In the genomic region with DNA sequence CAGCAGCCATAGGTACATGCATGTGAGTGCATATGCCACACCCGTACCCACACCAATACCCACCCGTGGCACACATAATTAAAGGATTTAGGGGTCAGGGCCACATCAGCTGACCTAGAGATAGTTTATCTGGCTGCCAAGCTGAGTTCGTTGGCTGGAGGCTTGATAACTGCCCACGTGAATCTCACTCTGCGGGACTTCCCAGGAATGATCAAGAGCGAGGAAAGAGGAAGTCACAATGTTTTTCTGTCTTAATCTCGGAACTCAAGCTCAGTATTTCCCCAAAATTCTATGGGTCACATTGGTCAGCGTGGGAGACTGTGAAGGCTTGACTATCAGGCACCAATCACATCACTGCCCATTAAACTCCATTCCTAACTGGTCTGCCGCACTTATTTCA, we compare ENCODE assay signal across 7 mouse cellular contexts. TPM values are rescaled to one million over a fixed set of nuclear protein-coding genes. Genes with fewer than 3 reads are reported as not detected.
A peak's percentile ranks its signal among the peaks of the same experiment; 100 is the strongest.
DNase-seq lines count a peak whose midpoint lies in the region; ATAC-seq and TF ChIP-seq lines count a peak whose summit lies in the region.

No protein-coding gene starts in this region.

- no peak for ATAC-seq in heart, embryonic 14.5 days (ENCODE audit: insufficient number of reproducible peaks, insufficient read depth, low FRiP score, low read depth)

- peak overlapping the region; percentile 5; the same call in 1 of the 2 replicates for H3K9ac ChIP-seq in ES-E14 (ENCODE audit: insufficient read depth, low read depth, low read length, poor library complexity, severe bottlenecking)
- H3K9ac ChIP-seq in heart, embryonic 14.5 days (ENCODE audit: low read length): peak overlapping the region; percentile 96; the same call in 1 of the 2 replicates

- H3K4me3 ChIP-seq in ES-E14 (ENCODE audit: insufficient read depth in 1 of 2, low read depth in 1 of 2, low read length in 2 of 2, poor library complexity in 1 of 2, severe bottlenecking in 1 of 2) (peak overlapping the region in 1 of 2 experiments; percentile 96; a peak in 2 of 4 replicates), macrophage (ENCODE audit: inconsistent target) (peak overlapping the region; percentile 90; the same call in 1 of the 2 replicates)
- H3K4me3 ChIP-seq in heart, embryonic 14.5 days (ENCODE audit: control insufficient read depth in 1 of 2, insufficient read depth in 1 of 2, low read depth in 1 of 2, low read length in 2 of 2): peak overlapping the region in 1 of 2 experiments; percentile 83; a peak in 2 of 4 replicates

- no peaks in the 10 kb centered on the region for H3K36me3 ChIP-seq in ES-E14 (ENCODE audit: control insufficient read depth, insufficient read depth, low read length, poor library complexity, severe bottlenecking)
- peaks cover 6% of the 10 kb centered on the region; the same call in 1 of the 2 replicates for H3K36me3 ChIP-seq in heart, embryonic 14.5 days (ENCODE audit: control insufficient read depth, insufficient read depth, low read length)
- no peaks in the 10 kb centered on the region for H3K36me3 ChIP-seq in macrophage (ENCODE audit: inconsistent target)

- peak overlapping the region; percentile 78 for H3K4me2 ChIP-seq in heart, embryonic 14.5 days (ENCODE audit: low read length)

- H3K27ac ChIP-seq in ES-E14 (ENCODE audit: insufficient read depth, low read depth, low read length, poor library complexity, severe bottlenecking) (no peak overlapping the region), macrophage (peak overlapping the region; percentile 91)
- no peak overlapping the region; a peak in 1 of 4 replicates for H3K27ac ChIP-seq in heart, embryonic 14.5 days (replicated peaks in 1 of 2; ENCODE audit: control insufficient read depth in 1 of 2, insufficient read depth in 1 of 2, low read depth in 2 of 2, low read length in 2 of 2)

- peaks cover 0 to 3% of the 10 kb centered on the region in 2 experiments; a peak in 1 of 4 replicates for H3K4me1 ChIP-seq in ES-E14 (ENCODE audit: control insufficient read depth in 2 of 2, insufficient read depth in 2 of 2, low read length in 2 of 2, poor library complexity in 1 of 2)
- peaks cover 11 to 14% of the 10 kb centered on the region in 2 experiments for H3K4me1 ChIP-seq in heart, embryonic 14.5 days (ENCODE audit: control insufficient read depth in 2 of 2, insufficient read depth in 2 of 2, low read length in 2 of 2)

- no peaks in the 10 kb centered on the region for H3K27me3 ChIP-seq in heart, embryonic 14.5 days (ENCODE audit: control insufficient read depth, insufficient read depth, low read length)

- H3K9me3 ChIP-seq in ES-E14 (ENCODE audit: control insufficient read depth, insufficient read depth, low read depth, low read length): no peaks in the 10 kb centered on the region
- H3K9me3 ChIP-seq in heart, embryonic 14.5 days (ENCODE audit: control insufficient read depth, low read length): no peaks in the 10 kb centered on the region

- in situ Hi-C loops in ES-E14 (cut with MboI; ENCODE audit: low sequenced_read_pairs in 2 of 2, unreplicated experiment in 2 of 2): no loop called here

- peaks cover 41% of the 10 kb centered on the region for H3K79me2 ChIP-seq in macrophage (ENCODE audit: inconsistent target)

- 58% methylated on average over 9 of the region's 9 CpGs for WGBS in heart, embryonic 14.5 days
- 34% methylated on average over 9 of the region's 9 CpGs for WGBS in macrophage (ENCODE audit: missing documents)

- peak; percentile 58 for DNase-seq in A20 (ENCODE audit: low read depth, low spot score)
- no peak for DNase-seq in ES-E14 (ENCODE audit: low read depth, low spot score)
- DNase-seq in thymus, postnatal 25 days: no peak
- no peak for DNase-seq in frontal cortex, postnatal 10 days (ENCODE audit: low spot score in 2 of 2)
- DNase-seq in urinary bladder, postnatal 10 days (ENCODE audit: low spot score): no peak

TF ChIP-seq in ES-E14, 5 proteins besides CTCF, POLR2A, EP300 and RAD21:
- TF ChIP-seq CHD2 (IDR thresholded peaks at IDR 0.05; ENCODE audit: low read depth, low read length) (no peak), ZC3H11A (IDR thresholded peaks at IDR 0.05; ENCODE audit: borderline replicate concordance, low read depth, low read length) (no peak), ZNF384 (IDR thresholded peaks at IDR 0.05; ENCODE audit: low read depth, low read length) (no peak), MAFK (IDR thresholded peaks at IDR 0.05; ENCODE audit: insufficient read depth, low read depth, low read length) (no peak), HCFC1 (IDR thresholded peaks at IDR 0.05; ENCODE audit: borderline replicate concordance, insufficient read depth, low read length) (no peak)

RNA-seq across cellular contexts. Expression of gene Manbal, which starts 0.6 kb away (rescaled TPM):
- total RNA-seq in ES-E14 (2012; rRNA removed): 39.4 and 44.9 TPM in 2 replicates
- 30.4 and 36.3 TPM in 2 replicates for polyA plus RNA-seq in heart, embryonic 14.5 days (2014; fragmentation: Nextera tagmentation; extraction: Ambion mirVana)
- 10 to 100 TPM; 16.8 to 44.9 (median 22.6) TPM for total RNA-seq in macrophage (2018; cell fraction: chromatin; rRNA removed)
- total RNA-seq in macrophage (2018; cell fraction: cytosol; rRNA removed): 10 to 100 TPM; 44.2 to 70.6 (median 57.2) TPM
- total RNA-seq in macrophage (2018; cell fraction: nucleus; rRNA removed): 10 to 100 TPM; 18.9 to 49.5 (median 31.7) TPM
- polyA plus RNA-seq in macrophage (2018): 36.1 to 57.8 TPM (median 47.9 TPM) in 3 replicates

RNA-seq across cellular contexts. Expression of gene Ghrh, which starts 19.5 kb away (rescaled TPM):
- not detected in 2 replicates for total RNA-seq in ES-E14 (2012; rRNA removed)
- polyA plus RNA-seq in heart, embryonic 14.5 days (2014; fragmentation: Nextera tagmentation; extraction: Ambion mirVana): not detected in 2 replicates
- not detected for total RNA-seq in macrophage (2018; cell fraction: chromatin; rRNA removed)
- not detected for total RNA-seq in macrophage (2018; cell fraction: cytosol; rRNA removed)
- total RNA-seq in macrophage (2018; cell fraction: nucleus; rRNA removed): not detected
- not detected in 3 replicates for polyA plus RNA-seq in macrophage (2018)

RNA-seq across cellular contexts. Expression of gene Src, which starts 51.5 kb away (rescaled TPM):
- total RNA-seq in ES-E14 (2012; rRNA removed): 32.5 and 36.7 TPM in 2 replicates
- polyA plus RNA-seq in heart, embryonic 14.5 days (2014; fragmentation: Nextera tagmentation; extraction: Ambion mirVana): 4.2 and 6.7 TPM in 2 replicates
- 100 to 1,000 TPM in 2 of 26 experiments, 10 to 100 TPM in 11, 1 to 10 TPM in 13; 3.4 to 209 (median 10.6) TPM for total RNA-seq in macrophage (2018; cell fraction: chromatin; rRNA removed)
- 10 to 100 TPM in 11 of 26 experiments, 1 to 10 TPM in 15; 2.8 to 62.5 (median 8.7) TPM for total RNA-seq in macrophage (2018; cell fraction: cytosol; rRNA removed)
- 100 to 1,000 TPM in 1 of 26 experiments, 10 to 100 TPM in 16, 1 to 10 TPM in 9; 1.9 to 104 (median 11.4) TPM for total RNA-seq in macrophage (2018; cell fraction: nucleus; rRNA removed)
- polyA plus RNA-seq in macrophage (2018): 1.8 to 3.1 TPM (median 2.2 TPM) in 3 replicates
